Comparison of ENCODE assay signal across 12 mouse cellular contexts in the genomic region with DNA sequence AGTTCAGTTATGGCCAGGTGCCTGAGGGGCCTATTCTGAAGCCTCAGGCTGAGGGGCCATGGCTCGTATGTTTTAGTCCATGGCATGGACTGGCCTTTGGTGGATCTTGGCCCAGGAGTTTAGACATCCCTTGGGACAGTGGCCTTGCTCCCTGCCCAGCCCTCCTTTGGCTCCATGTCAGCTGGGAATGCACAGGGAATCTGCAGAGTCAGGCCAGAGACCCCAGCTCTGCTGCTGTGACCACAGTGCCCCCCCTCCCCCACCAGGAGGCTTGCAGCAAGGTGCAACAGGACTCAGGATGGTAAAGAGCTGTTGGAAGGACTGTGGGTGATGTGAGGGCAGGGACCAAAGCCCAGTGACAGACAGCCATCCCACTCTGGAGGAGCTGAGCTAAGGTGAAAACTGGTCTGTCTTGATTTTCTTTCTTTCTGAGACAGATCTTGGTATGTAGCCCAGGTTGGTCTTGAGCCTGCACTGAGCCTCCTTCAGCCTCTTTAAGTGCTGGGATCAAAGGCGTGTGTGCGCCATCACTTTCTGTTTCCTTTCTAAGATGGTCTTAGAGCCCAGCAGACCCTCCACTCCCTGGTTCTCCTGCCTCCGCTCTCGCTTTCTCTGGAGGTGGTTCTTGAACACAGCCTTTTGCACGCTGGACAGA. TPM values are rescaled to one million over a fixed set of nuclear protein-coding genes. Genes with fewer than 3 reads are reported as not detected.
DNase-seq lines count a peak whose midpoint lies in the region; ATAC-seq and TF ChIP-seq lines count a peak whose summit lies in the region.
"Had no signal": no experiment of that assay in that cellular context is flagged by ENCODE, and none has a peak within 500 bp of the region (broad histone marks: within the 10 kb centered on the region; RNA-seq: fewer than 3 reads in every experiment).

No protein-coding gene starts in this region.

- H3K27ac ChIP-seq in forebrain, embryonic 12.5 days = peak overlapping the region; percentile 27; the same call in 1 of the 2 replicates
- no peak overlapping the region for H3K27ac ChIP-seq in forebrain, embryonic 15.5 days (replicated peaks)
- peak overlapping the region; percentile 70; the same call in 1 of the 2 replicates for H3K27ac ChIP-seq in lung, embryonic 14.5 days (ENCODE audit: low read depth)
- H3K27ac ChIP-seq in stomach, embryonic 14.5 days (ENCODE audit: low read length) = peak overlapping the region; percentile 63; the same call in 1 of the 2 replicates
- no peak overlapping the region for H3K27ac ChIP-seq in midbrain, embryonic 14.5 days (replicated peaks; ENCODE audit: low read depth, low read length)
- H3K27ac ChIP-seq: hindbrain, postnatal 0 days; midbrain, embryonic 13.5 days had no signal

- no peak overlapping the region for H3K4me3 ChIP-seq in forebrain, embryonic 12.5 days (replicated peaks)
- H3K4me3 ChIP-seq in forebrain, embryonic 15.5 days = no peak overlapping the region
- no peak overlapping the region for H3K4me3 ChIP-seq in lung, embryonic 14.5 days (ENCODE audit: low read depth, low read length)
- no peak overlapping the region for H3K4me3 ChIP-seq in lung, adult 2 months (replicated peaks; ENCODE audit: extremely low read depth, low read depth, low read length)
- no peak overlapping the region for H3K4me3 ChIP-seq in stomach, embryonic 14.5 days (ENCODE audit: low read depth, low read length)
- no peak overlapping the region for H3K4me3 ChIP-seq in midbrain, embryonic 14.5 days (replicated peaks; ENCODE audit: low read depth, low read length)
- H3K4me3 ChIP-seq: midbrain, embryonic 13.5 days had no signal

- 87% methylated on average over 6 of the region's 6 CpGs for WGBS in forebrain, embryonic 12.5 days
- 93% methylated on average over 6 of the region's 6 CpGs for WGBS in forebrain, embryonic 15.5 days
- 68% methylated on average over 6 of the region's 6 CpGs for WGBS in lung, embryonic 14.5 days
- WGBS in lung, adult 2 months = 72% methylated on average over 6 of the region's 6 CpGs
- WGBS in stomach, embryonic 14.5 days = 87% methylated on average over 6 of the region's 6 CpGs
- 90% methylated on average over 6 of the region's 6 CpGs for whole genome bisulfite sequencing in midbrain, embryonic 14.5 days

- peaks cover 82% of the 10 kb centered on the region for H3K36me3 ChIP-seq in forebrain, embryonic 12.5 days (replicated peaks)
- H3K36me3 ChIP-seq in forebrain, embryonic 15.5 days = 0 out of 2 replicates have a peak, but pooled peaks cover 8% of the 10 kb centered on the region
- H3K36me3 ChIP-seq in lung, embryonic 14.5 days (ENCODE audit: insufficient read depth) = peaks cover 72% of the 10 kb centered on the region
- H3K36me3 ChIP-seq in stomach, embryonic 14.5 days (ENCODE audit: control insufficient read depth, insufficient read depth, low read length) = peaks cover 5% of the 10 kb centered on the region
- H3K36me3 ChIP-seq in midbrain, embryonic 14.5 days (ENCODE audit: control insufficient read depth, insufficient read depth, low read length) = peaks cover 41% of the 10 kb centered on the region

- no peaks in the 10 kb centered on the region for H3K27me3 ChIP-seq in forebrain, embryonic 12.5 days
- no peaks in the 10 kb centered on the region for H3K27me3 ChIP-seq in forebrain, embryonic 15.5 days
- no peaks in the 10 kb centered on the region for H3K27me3 ChIP-seq in lung, embryonic 14.5 days (ENCODE audit: insufficient read depth, low read length)
- no peaks in the 10 kb centered on the region for H3K27me3 ChIP-seq in stomach, embryonic 14.5 days (ENCODE audit: control insufficient read depth, insufficient read depth, low read length)
- H3K27me3 ChIP-seq in midbrain, embryonic 14.5 days (ENCODE audit: control insufficient read depth, insufficient read depth, low read length) = no peaks in the 10 kb centered on the region
- H3K27me3 ChIP-seq: midbrain, embryonic 13.5 days had no signal

- H3K4me2 ChIP-seq in forebrain, embryonic 12.5 days = no peak overlapping the region
- no peak overlapping the region for H3K4me2 ChIP-seq in forebrain, embryonic 15.5 days (replicated peaks)
- peak overlapping the region; percentile 90 for H3K4me2 ChIP-seq in lung, embryonic 14.5 days
- H3K4me2 ChIP-seq in stomach, embryonic 14.5 days (replicated peaks; ENCODE audit: low read depth, low read length) = no peak overlapping the region
- no peak overlapping the region for H3K4me2 ChIP-seq in midbrain, embryonic 14.5 days (ENCODE audit: low read length)
- H3K4me2 ChIP-seq: midbrain, embryonic 13.5 days had no signal

- TF ChIP-seq CTCF in lung, embryonic 14.5 days (IDR thresholded peaks at IDR 0.05; ENCODE audit: low read depth) = no peak
- no peak for TF ChIP-seq CTCF in lung, adult 2 months (IDR thresholded peaks at IDR 0.05; ENCODE audit: insufficient read depth, low read length)

- peak; percentile 49 for DNase-seq in lung, embryonic 14.5 days
- DNase-seq in lung, adult 2 months = no peak
- peak; percentile 50 for DNase-seq in induced T-regulatory cell, adult 2 months (ENCODE audit: low read depth)
- DNase-seq in midbrain, embryonic 14.5 days = no peak
- no peak for DNase-seq in right cerebral cortex, postnatal 36 days (ENCODE audit: low spot score in 2 of 2)
- DNase-seq: cerebellum, adult 9-11 months had no signal

- no peak for ATAC-seq in forebrain, embryonic 12.5 days (ENCODE audit: low FRiP score)
- ATAC-seq in forebrain, embryonic 15.5 days (replicated peaks) = no peak
- peak; percentile 12; the same call in 1 of the 2 replicates for ATAC-seq in lung, embryonic 14.5 days (ENCODE audit: insufficient read depth)
- no peak for ATAC-seq in stomach, embryonic 14.5 days (ENCODE audit: insufficient number of reproducible peaks, insufficient read depth, low FRiP score, low read depth)
- ATAC-seq in midbrain, embryonic 14.5 days (ENCODE audit: low FRiP score, low TSS enrichment) = no peak
- ATAC-seq: hindbrain, postnatal 0 days; midbrain, embryonic 13.5 days had no signal

- H3K9me3 ChIP-seq in forebrain, embryonic 12.5 days = no peaks in the 10 kb centered on the region
- no peaks in the 10 kb centered on the region for H3K9me3 ChIP-seq in forebrain, embryonic 15.5 days
- H3K9me3 ChIP-seq in lung, embryonic 14.5 days (ENCODE audit: low read depth, low read length) = no peaks in the 10 kb centered on the region
- no peaks in the 10 kb centered on the region for H3K9me3 ChIP-seq in stomach, embryonic 14.5 days (ENCODE audit: control insufficient read depth, low read depth, low read length)
- no peaks in the 10 kb centered on the region for H3K9me3 ChIP-seq in midbrain, embryonic 14.5 days (ENCODE audit: control insufficient read depth, low read length)
- H3K9me3 ChIP-seq: midbrain, embryonic 13.5 days had no signal

- TF ChIP-seq POLR2A in lung, adult 2 months (IDR thresholded peaks at IDR 0.05; ENCODE audit: borderline replicate concordance, extremely low read depth, low read depth, low read length) = no peak

- H3K4me1 ChIP-seq in forebrain, embryonic 12.5 days = peaks cover 54% of the 10 kb centered on the region
- peaks cover 51% of the 10 kb centered on the region for H3K4me1 ChIP-seq in forebrain, embryonic 15.5 days
- H3K4me1 ChIP-seq in lung, embryonic 14.5 days (ENCODE audit: insufficient read depth) = peaks cover 27% of the 10 kb centered on the region; the same call in 1 of the 2 replicates
- H3K4me1 ChIP-seq in lung, adult 2 months (ENCODE audit: control insufficient read depth, insufficient read depth, low read length) = peaks cover 15% of the 10 kb centered on the region; the same call in 1 of the 2 replicates
- peaks cover 49% of the 10 kb centered on the region for H3K4me1 ChIP-seq in stomach, embryonic 14.5 days (ENCODE audit: control insufficient read depth, insufficient read depth, low read length)
- peaks cover 38% of the 10 kb centered on the region for H3K4me1 ChIP-seq in midbrain, embryonic 14.5 days (ENCODE audit: control insufficient read depth, insufficient read depth, low read length)

- H3K9ac ChIP-seq in forebrain, embryonic 12.5 days = no peak overlapping the region
- no peak overlapping the region for H3K9ac ChIP-seq in forebrain, embryonic 15.5 days (replicated peaks)
- H3K9ac ChIP-seq in lung, embryonic 14.5 days = peak overlapping the region; percentile 8; the same call in 1 of the 2 replicates
- H3K9ac ChIP-seq in stomach, embryonic 14.5 days (replicated peaks; ENCODE audit: low read depth, low read length) = no peak overlapping the region
- H3K9ac ChIP-seq in midbrain, embryonic 14.5 days (replicated peaks; ENCODE audit: low read length) = no peak overlapping the region
- H3K9ac ChIP-seq: midbrain, embryonic 13.5 days had no signal

RNA-seq across cellular contexts. Expression of gene Rbm38, which starts 7.0 kb away (rescaled TPM):
- polyA plus RNA-seq in forebrain, embryonic 12.5 days (2016; fragmentation: Nextera tagmentation; extraction: Ambion mirVana) = 65.0 and 67.6 TPM in 2 replicates
- 24.0 and 27.4 TPM in 2 replicates for polyA plus RNA-seq in forebrain, embryonic 15.5 days (2015; fragmentation: Nextera tagmentation; extraction: Ambion mirVana)
- polyA plus RNA-seq in lung, embryonic 14.5 days (2014; fragmentation: Nextera tagmentation; extraction: Ambion mirVana) = 45.6 and 45.8 TPM in 2 replicates
- polyA plus RNA-seq in lung, adult 2 months (2012; rRNA removed) = 89.5 and 92.5 TPM in 2 replicates
- 35.6 and 37.9 TPM in 2 replicates for polyA plus RNA-seq in stomach, embryonic 14.5 days (2014; fragmentation: Nextera tagmentation; extraction: Ambion mirVana)
- polyA plus RNA-seq in midbrain, embryonic 14.5 days (2014; fragmentation: Nextera tagmentation; extraction: Ambion mirVana) = 17.1 and 18.8 TPM in 2 replicates

RNA-seq across cellular contexts. Expression of gene Rae1, which starts 27.4 kb away (rescaled TPM):
- polyA plus RNA-seq in forebrain, embryonic 12.5 days (2016; fragmentation: Nextera tagmentation; extraction: Ambion mirVana) = 122 and 132 TPM in 2 replicates
- 162 and 163 TPM in 2 replicates for polyA plus RNA-seq in forebrain, embryonic 15.5 days (2015; fragmentation: Nextera tagmentation; extraction: Ambion mirVana)
- 137 and 142 TPM in 2 replicates for polyA plus RNA-seq in lung, embryonic 14.5 days (2014; fragmentation: Nextera tagmentation; extraction: Ambion mirVana)
- polyA plus RNA-seq in lung, adult 2 months (2012; rRNA removed) = 40.2 and 46.8 TPM in 2 replicates
- 138 and 146 TPM in 2 replicates for polyA plus RNA-seq in stomach, embryonic 14.5 days (2014; fragmentation: Nextera tagmentation; extraction: Ambion mirVana)
- 115 and 127 TPM in 2 replicates for polyA plus RNA-seq in midbrain, embryonic 14.5 days (2014; fragmentation: Nextera tagmentation; extraction: Ambion mirVana)

RNA-seq across cellular contexts. Expression of gene Spo11, which starts 49.8 kb away (rescaled TPM):
- polyA plus RNA-seq in forebrain, embryonic 12.5 days (2016; fragmentation: Nextera tagmentation; extraction: Ambion mirVana) = 0.27 and 1.0 TPM in 2 replicates
- polyA plus RNA-seq in forebrain, embryonic 15.5 days (2015; fragmentation: Nextera tagmentation; extraction: Ambion mirVana) = 0.46 and 0.97 TPM in 2 replicates
- polyA plus RNA-seq in lung, embryonic 14.5 days (2014; fragmentation: Nextera tagmentation; extraction: Ambion mirVana) = 0.13 and 0.15 TPM in 2 replicates
- polyA plus RNA-seq in lung, adult 2 months (2012; rRNA removed) = 0.14 and 0.15 TPM in 2 replicates
- polyA plus RNA-seq in stomach, embryonic 14.5 days (2014; fragmentation: Nextera tagmentation; extraction: Ambion mirVana) = 0.54 and 0.76 TPM in 2 replicates
- 0.68 TPM in 1 of 2 replicates, not detected in the other for polyA plus RNA-seq in midbrain, embryonic 14.5 days (2014; fragmentation: Nextera tagmentation; extraction: Ambion mirVana)
- polyA plus RNA-seq: adrenal gland, adult 2 months had no signal

Comparison
In these comparisons a context has a peak if more than half of its experiments do, and no peak if none do; other contexts are left out.
1. H3K27ac ChIP-seq: peak in forebrain, embryonic 12.5 days (single experiment), lung, embryonic 14.5 days (single experiment) and stomach, embryonic 14.5 days (single experiment); none in forebrain, embryonic 15.5 days (single experiment) and midbrain, embryonic 14.5 days (single experiment).
2. DNase-seq: peak in lung, embryonic 14.5 days (single experiment) and induced T-regulatory cell, adult 2 months (single experiment); none in lung, adult 2 months (single experiment), midbrain, embryonic 14.5 days (single experiment) and right cerebral cortex, postnatal 36 days (0 of 2).